9 mouse cellular contexts compared by ENCODE assay signal in genomic region chr13:110913687-110914086, GRCm38 (mm10).
A peak's percentile ranks its signal among the peaks of the same experiment; 100 is the strongest.
DNase-seq lines count a peak whose midpoint lies in the region; ATAC-seq and TF ChIP-seq lines count a peak whose summit lies in the region.
"Had no signal": no experiment of that assay in that cellular context is flagged by ENCODE, and none has a peak within 500 bp of the region (broad histone marks: within the 10 kb centered on the region; RNA-seq: fewer than 3 reads in every experiment).

No protein-coding gene starts in this region.

- no peaks in the 10 kb centered on the region for H3K4me1 ChIP-seq in forebrain, postnatal 0 days (ENCODE audit: insufficient read depth)
- peaks cover 3% of the 10 kb centered on the region; the same call in 1 of the 2 replicates for H3K4me1 ChIP-seq in heart, embryonic 10.5 days
- no peaks in the 10 kb centered on the region for H3K4me1 ChIP-seq in neural tube, embryonic 15.5 days

- H3K9me3 ChIP-seq in forebrain, postnatal 0 days (ENCODE audit: low read length): no peaks in the 10 kb centered on the region
- H3K9me3 ChIP-seq in heart, embryonic 10.5 days: no peaks in the 10 kb centered on the region
- H3K9me3 ChIP-seq in neural tube, embryonic 15.5 days (replicated peaks): no peaks in the 10 kb centered on the region

- DNase-seq in adrenal gland, postnatal 10 days: peak; percentile 8
- DNase-seq in adrenal gland, adult 18-20 months (ENCODE audit: low spot score in 2 of 2): no peak
- DNase-seq in brain, embryonic 18.5 days (ENCODE audit: low read depth, low spot score): peak; percentile 18
- DNase-seq in forebrain, postnatal 0 days: peak; percentile 52
- DNase-seq in left cerebral cortex, postnatal 14 days (ENCODE audit: low spot score in 2 of 2): peak; percentile 21 to 27
- DNase-seq in kidney, postnatal 14 days: no peak
- no peak for DNase-seq in heart, embryonic 10.5 days (ENCODE audit: low spot score)

- H3K27me3 ChIP-seq in forebrain, postnatal 0 days (ENCODE audit: insufficient read depth, low read length): no peaks in the 10 kb centered on the region
- no peaks in the 10 kb centered on the region for H3K27me3 ChIP-seq in heart, embryonic 10.5 days (ENCODE audit: insufficient read depth, poor library complexity, severe bottlenecking)
- H3K27me3 ChIP-seq in neural tube, embryonic 15.5 days (replicated peaks): no peaks in the 10 kb centered on the region

- no peaks in the 10 kb centered on the region for H3K36me3 ChIP-seq in forebrain, postnatal 0 days (ENCODE audit: insufficient read depth)
- no peaks in the 10 kb centered on the region for H3K36me3 ChIP-seq in heart, embryonic 10.5 days
- no peaks in the 10 kb centered on the region for H3K36me3 ChIP-seq in neural tube, embryonic 15.5 days

- H3K4me2 ChIP-seq in forebrain, postnatal 0 days (ENCODE audit: low read depth): no peak overlapping the region
- no peak overlapping the region for H3K4me2 ChIP-seq in neural tube, embryonic 15.5 days

- no peak overlapping the region for H3K27ac ChIP-seq in forebrain, postnatal 0 days (ENCODE audit: low read depth, low read length)
- no peak overlapping the region for H3K27ac ChIP-seq in heart, embryonic 10.5 days
- H3K27ac ChIP-seq in neural tube, embryonic 15.5 days (replicated peaks): no peak overlapping the region
- H3K27ac ChIP-seq: kidney, postnatal 0 days had no signal

- intact Hi-C loops in left cerebral cortex, postnatal 14 days (cut with DNase I): no loop called here

- 61% methylated on average over 5 of the region's 5 CpGs for WGBS in forebrain, postnatal 0 days
- 57% methylated on average over 5 of the region's 5 CpGs for WGBS in heart, embryonic 10.5 days
- 78% methylated on average over 5 of the region's 5 CpGs for WGBS in neural tube, embryonic 15.5 days

- H3K9ac ChIP-seq in forebrain, postnatal 0 days: no peak overlapping the region
- no peak overlapping the region for H3K9ac ChIP-seq in neural tube, embryonic 15.5 days (replicated peaks)

- peak; percentile 34; the same call in 1 of the 2 replicates for ATAC-seq in forebrain, postnatal 0 days
- no peak for ATAC-seq in neural tube, embryonic 15.5 days (ENCODE audit: low FRiP score)

- no peak for TF ChIP-seq CTCF in forebrain, postnatal 0 days (IDR thresholded peaks at IDR 0.05; ENCODE audit: low read depth)

- H3K4me3 ChIP-seq in forebrain, postnatal 0 days (ENCODE audit: low read depth, low read length): no peak overlapping the region
- no peak overlapping the region for H3K4me3 ChIP-seq in heart, embryonic 10.5 days
- H3K4me3 ChIP-seq in neural tube, embryonic 15.5 days (replicated peaks): no peak overlapping the region

Comparison
In these comparisons a context has a peak if more than half of its experiments do, and no peak if none do; other contexts are left out.
1. DNase-seq: peak in adrenal gland, postnatal 10 days (single experiment), brain, embryonic 18.5 days (single experiment), forebrain, postnatal 0 days (single experiment) and left cerebral cortex, postnatal 14 days (2 of 2); none in adrenal gland, adult 18-20 months (0 of 2), kidney, postnatal 14 days (single experiment) and heart, embryonic 10.5 days (single experiment).